Mouse (Mus musculus): ENCODE data around the gene Gpr156.

GRCm38 (mm10) chr16:37988211-37988865 lies 72.0 kb downstream of the Gpr156 start:
- TF ChIP-seq CTCF (IDR thresholded peaks at IDR 0.05) (no peak), EP300 (IDR thresholded peaks at IDR 0.05) (no peak)

Measured in lung, postnatal 0 days (tissue).